Mouse (Mus musculus) lung, embryonic 16.5 days (tissue): ENCODE results near the gene Kcnh2. TPM values are rescaled to one million over a fixed set of nuclear protein-coding genes. Genes with fewer than 3 reads are reported as not detected.

Experiments
- ATAC-seq: fragments of 200-750 bp; cut with Nextera tagmentation; 2 replicates; pipeline ENCODE4 v1.8.0; 2017; ENCODE audit warnings: low read depth, mild to moderate bottlenecking, moderate library complexity
- H3K27ac ChIP-seq: fragments of 300-500 bp; sonication (generic); 2 replicates; pipeline ENCODE4 v1.5.1; 2014; ENCODE audit warnings: mild to moderate bottlenecking, control low read depth, low read length
- H3K27me3 ChIP-seq: fragments of 300-500 bp; sonication (generic); 2 replicates; pipeline ENCODE4 v1.6.1; 2014; ENCODE audit warnings: low read depth, low read length, mixed read lengths; ENCODE audit not compliant: control insufficient read depth, insufficient read depth
- H3K36me3 ChIP-seq: fragments of 300-500 bp; sonication (generic); 2 replicates; pipeline ENCODE4 v1.6.1; 2014; ENCODE audit warnings: low read length; ENCODE audit not compliant: control insufficient read depth, insufficient read depth
- H3K4me1 ChIP-seq: fragments of 300-500 bp; sonication (generic); replicated peaks from 2 replicates; pipeline ENCODE4 v1.6.1; 2014; ENCODE audit warnings: low read length, mixed read lengths; ENCODE audit not compliant: control insufficient read depth, insufficient read depth
- H3K4me2 ChIP-seq: fragments of 300-500 bp; sonication (generic); 2 replicates; pipeline ENCODE4 v1.6.1; 2014; ENCODE audit warnings: low read depth, low read length, control low read depth
- H3K4me3 ChIP-seq: fragments of 300-500 bp; sonication (generic); 2 replicates; pipeline ENCODE4 v1.5.1; 2014; ENCODE audit warnings: mild to moderate bottlenecking, low read length, control low read depth
- H3K9ac ChIP-seq: fragments of 300-500 bp; sonication (generic); 2 replicates; pipeline ENCODE4 v1.6.1; 2014; ENCODE audit warnings: low read length, control low read depth
- H3K9me3 ChIP-seq: fragments of 300-500 bp; sonication (generic); 2 replicates; pipeline ENCODE4 v1.6.1; 2016; ENCODE audit warnings: low read length; ENCODE audit not compliant: control insufficient read depth
- WGBS: fragments of 180-500 bp; shearing (Covaris S2); extraction: QIAGEN DNeasy Blood & Tissue Kit; methylation state at CpG from one replicate; pipeline ENCODE4 v1.1.7; 2014; 5-methylcytosine and 5-hydroxymethylcytosine counted together
- polyA plus RNA-seq: library from polyadenylated mRNA; unstranded; fragments of >200 nt; fragmentation: Nextera tagmentation; extraction: Ambion mirVana; gene quantifications from 2 replicates; pipeline ENCODE4 v1.2.1, GENCODE M21; 2015

Gene Kcnh2
- polyA plus RNA-seq, 1 experiment from 2014 or later: 6.5 TPM

GRCm38 (mm10) chr5:24344477-24345051 is 6.8 kb downstream of the Kcnh2 start:
- H3K4me1 ChIP-seq: peaks cover 42% of the 10 kb centered on the region
- no peak overlapping the region for H3K4me3 ChIP-seq
- ATAC-seq: peak; percentile 80
- peak overlapping the region; percentile 41 for H3K27ac ChIP-seq
- peak overlapping the region; percentile 31 for H3K4me2 ChIP-seq
- no peak overlapping the region for H3K9ac ChIP-seq
- no peaks in the 10 kb centered on the region for H3K36me3 ChIP-seq
- H3K27me3 ChIP-seq: peaks cover 4% of the 10 kb centered on the region; the same call in 1 of the 2 replicates
- 8% methylated on average over 12 of the region's 12 CpGs for WGBS
- H3K9me3 ChIP-seq: no peaks in the 10 kb centered on the region

- WGBS: 23% methylated on average over 2 of the region's 2 CpGs
- H3K4me3 ChIP-seq: no peak overlapping the region
- H3K9me3 ChIP-seq: no peaks in the 10 kb centered on the region
- peaks cover 38% of the 10 kb centered on the region for H3K4me1 ChIP-seq
- H3K4me2 ChIP-seq: no peak overlapping the region
- no peak overlapping the region for H3K9ac ChIP-seq
- no peaks in the 10 kb centered on the region for H3K27me3 ChIP-seq
- ATAC-seq: no peak
- H3K27ac ChIP-seq: peak overlapping the region; percentile 41
- no peaks in the 10 kb centered on the region for H3K36me3 ChIP-seq
These were observed 7.4 kb downstream of the Kcnh2 start for GRCm38 (mm10) chr5:24343977-24344436.

DNA sequence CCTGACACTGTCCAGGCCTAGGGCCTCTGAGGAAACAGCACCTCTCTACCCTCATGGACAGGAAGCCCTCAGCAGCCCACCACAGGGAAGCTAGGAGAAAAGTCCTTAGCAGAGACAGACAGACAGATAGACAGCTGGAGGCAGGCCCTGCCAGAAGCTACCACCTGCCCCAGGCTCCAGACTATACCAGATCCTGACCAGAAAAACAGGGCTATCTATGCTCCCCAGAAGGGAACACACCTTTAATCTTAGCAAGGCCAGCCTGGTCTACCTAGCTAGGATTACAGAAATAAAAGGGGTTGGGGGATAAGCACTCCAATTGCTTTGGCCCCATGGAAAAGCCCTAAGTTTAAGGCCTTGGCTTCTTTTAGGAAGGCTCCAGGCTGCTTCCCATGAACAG is 8.0 kb downstream of the Kcnh2 start:
- H3K4me3 ChIP-seq: no peak overlapping the region
- no peaks in the 10 kb centered on the region for H3K9me3 ChIP-seq
- no peak overlapping the region for H3K4me2 ChIP-seq
- H3K27ac ChIP-seq: no peak overlapping the region
- ATAC-seq: no peak
- no peak overlapping the region for H3K9ac ChIP-seq
- H3K27me3 ChIP-seq: no peaks in the 10 kb centered on the region
- no peaks in the 10 kb centered on the region for H3K36me3 ChIP-seq
- peaks cover 31% of the 10 kb centered on the region for H3K4me1 ChIP-seq

DNA sequence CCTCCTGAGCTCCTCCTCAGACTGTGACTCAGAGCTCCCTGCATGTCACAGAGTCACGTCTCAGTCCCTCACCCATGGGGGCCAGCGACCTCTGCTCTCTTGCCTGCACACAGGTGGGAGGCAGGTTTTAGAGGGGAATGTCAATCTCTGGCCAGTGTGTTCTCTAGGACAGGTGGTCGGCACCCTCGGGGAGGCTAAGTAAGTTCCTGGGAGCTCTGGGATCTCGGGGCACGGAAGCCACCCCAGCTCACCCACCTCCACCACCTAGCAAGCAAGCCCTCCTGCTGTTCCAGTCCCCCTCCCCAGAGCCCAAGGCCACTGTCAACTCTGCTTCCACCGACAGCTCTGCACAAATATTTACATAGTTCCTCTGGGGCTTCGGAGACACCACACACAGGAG is 8.4 kb downstream of the Kcnh2 start:
- Histone ChIP-seq H3K9ac (no peak overlapping the region), H3K27ac (no peak overlapping the region), H3K36me3 (no peaks in the 10 kb centered on the region), H3K4me1 (peaks cover 30% of the 10 kb centered on the region), H3K4me2 (no peak overlapping the region), H3K4me3 (no peak overlapping the region), H3K9me3 (no peaks in the 10 kb centered on the region), H3K27me3 (no peaks in the 10 kb centered on the region)
- no peak for ATAC-seq
- WGBS: 33% methylated on average over 8 of the region's 8 CpGs

GRCm38 (mm10) chr5:24342205-24342963 is 9.0 kb downstream of the Kcnh2 start:
- no peaks in the 10 kb centered on the region for H3K36me3 ChIP-seq
- ATAC-seq: peak; percentile 10; the same call in 1 of the 2 replicates
- no peaks in the 10 kb centered on the region for H3K27me3 ChIP-seq
- H3K9ac ChIP-seq: no peak overlapping the region
- no peak overlapping the region for H3K4me2 ChIP-seq
- no peak overlapping the region for H3K4me3 ChIP-seq
- H3K9me3 ChIP-seq: no peaks in the 10 kb centered on the region
- H3K4me1 ChIP-seq: peaks cover 30% of the 10 kb centered on the region
- WGBS: 68% methylated on average over 14 of the region's 14 CpGs
- no peak overlapping the region for H3K27ac ChIP-seq

DNA sequence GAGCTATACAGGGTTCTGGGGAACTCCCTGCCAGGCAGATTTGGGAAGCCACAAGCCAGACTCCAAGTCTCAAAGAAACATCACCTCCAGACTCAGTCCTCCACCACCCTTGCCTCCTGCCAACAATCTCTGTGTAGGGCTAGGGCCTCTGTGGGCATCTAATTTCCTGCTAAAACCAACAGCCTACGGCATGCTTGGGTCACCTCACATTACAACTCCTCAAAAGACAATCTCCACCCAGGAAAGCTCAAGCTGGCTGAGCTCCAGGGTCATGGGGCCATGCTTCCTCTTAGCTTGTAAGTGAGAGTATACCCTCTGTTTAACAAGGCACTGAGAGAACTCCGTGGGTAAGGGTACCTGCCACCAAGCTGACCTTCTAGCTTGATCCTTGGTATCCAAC is 13.6 kb downstream of the Kcnh2 start:
- Histone ChIP-seq H3K9ac (no peak overlapping the region), H3K27me3 (no peaks in the 10 kb centered on the region), H3K4me3 (no peak overlapping the region), H3K4me2 (no peak overlapping the region), H3K36me3 (no peaks in the 10 kb centered on the region), H3K9me3 (no peaks in the 10 kb centered on the region), H3K4me1 (peaks cover 34% of the 10 kb centered on the region), H3K27ac (peak overlapping the region; percentile 3)
- 34% methylated on average over 2 of the region's 2 CpGs for WGBS
- ATAC-seq: no peak

GRCm38 (mm10) chr5:24337366-24337765 is 14.0 kb downstream of the Kcnh2 start:
- Histone ChIP-seq H3K4me3 (no peak overlapping the region), H3K9me3 (no peaks in the 10 kb centered on the region), H3K36me3 (no peaks in the 10 kb centered on the region), H3K4me2 (no peak overlapping the region), H3K27me3 (no peaks in the 10 kb centered on the region), H3K9ac (no peak overlapping the region), H3K4me1 (peaks cover 33% of the 10 kb centered on the region), H3K27ac (peak overlapping the region; percentile 3)
- WGBS: 15% methylated on average over 9 of the region's 9 CpGs
- ATAC-seq: peak; percentile 84

DNA sequence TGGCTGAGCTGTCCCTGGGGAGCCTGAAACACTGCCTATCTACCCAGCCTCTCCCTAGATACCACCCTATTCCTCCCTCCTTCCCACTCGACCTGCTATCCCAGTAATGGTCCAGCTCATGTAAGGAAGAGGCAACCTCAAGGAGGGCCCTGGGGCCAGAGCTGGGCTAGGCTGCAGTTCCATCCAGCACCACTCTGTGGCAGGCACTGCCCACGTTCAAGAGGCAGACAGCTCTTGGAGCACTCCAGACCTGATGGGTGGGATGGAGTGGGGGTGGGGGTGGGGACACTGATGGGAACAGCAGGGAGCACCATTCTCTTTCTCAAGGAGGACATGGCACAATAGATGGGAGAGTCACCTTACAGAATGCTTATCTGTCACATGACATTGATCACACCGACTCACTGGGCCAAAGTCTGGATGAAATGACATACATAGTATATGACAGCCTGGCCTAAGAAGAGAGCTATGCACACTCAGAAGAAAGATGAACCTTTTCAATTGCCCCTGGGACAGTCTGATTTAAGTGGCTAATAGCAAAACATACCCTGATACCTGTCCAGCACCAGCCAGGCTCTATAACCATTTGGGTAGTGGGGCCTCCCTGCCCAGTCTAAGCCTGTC is 15.4 kb downstream of the Kcnh2 start:
- no peaks in the 10 kb centered on the region for H3K27me3 ChIP-seq
- no peaks in the 10 kb centered on the region for H3K36me3 ChIP-seq
- ATAC-seq: peak; percentile 68
- no peak overlapping the region for H3K27ac ChIP-seq
- H3K9me3 ChIP-seq: no peaks in the 10 kb centered on the region
- no peak overlapping the region for H3K4me3 ChIP-seq
- 29% methylated on average over 3 of the region's 3 CpGs for WGBS
- H3K4me1 ChIP-seq: peaks cover 31% of the 10 kb centered on the region
- H3K4me2 ChIP-seq: no peak overlapping the region
- H3K9ac ChIP-seq: no peak overlapping the region

DNA sequence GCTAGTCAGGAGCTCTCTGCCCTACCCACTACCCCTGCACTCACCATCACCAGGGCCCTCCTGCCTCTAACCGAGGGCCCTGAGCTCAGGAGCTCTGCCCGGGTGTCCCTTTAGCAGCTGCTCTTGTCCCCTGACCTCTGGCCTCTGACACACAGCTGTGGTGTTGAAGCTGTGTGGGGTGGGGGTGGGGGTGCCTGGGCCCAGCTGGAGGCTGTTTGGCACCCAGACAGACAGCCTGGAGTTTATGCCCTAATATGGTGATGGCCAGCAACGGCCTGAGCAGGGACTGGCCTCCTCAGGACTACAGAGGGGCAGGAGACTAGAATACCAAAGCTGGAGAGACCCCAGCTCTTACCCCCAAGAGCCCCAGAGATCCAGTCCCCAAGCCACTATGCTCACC is 16.7 kb downstream of the Kcnh2 start:
- WGBS: 7% methylated on average over 3 of the region's 3 CpGs
- no peak overlapping the region for H3K9ac ChIP-seq
- ATAC-seq: peak; percentile 59
- peaks cover 33% of the 10 kb centered on the region for H3K4me1 ChIP-seq
- no peaks in the 10 kb centered on the region for H3K9me3 ChIP-seq
- no peak overlapping the region for H3K27ac ChIP-seq
- H3K4me2 ChIP-seq: no peak overlapping the region
- H3K27me3 ChIP-seq: no peaks in the 10 kb centered on the region
- no peaks in the 10 kb centered on the region for H3K36me3 ChIP-seq
- H3K4me3 ChIP-seq: no peak overlapping the region
